Mouse (Mus musculus) forebrain, embryonic 14.5 days (tissue): ENCODE results near the gene H6pd. TPM values are rescaled to one million over a fixed set of nuclear protein-coding genes. Genes with fewer than 3 reads are reported as not detected.

ENCODE experiments used
- ATAC-seq: fragments of 200-750 bp; cut with Nextera tagmentation; 2 replicates; pipeline ENCODE4 v1.8.0; 2017; ENCODE audit warnings: mild to moderate bottlenecking, moderate library complexity
- DNase-seq: peaks from one replicate; pipeline ENCODE4 v3.0.0-alpha.2; 2015; ENCODE audit warnings: low spot score
- H3K27ac ChIP-seq: fragments of 300-500 bp; sonication (generic); 2 replicates; pipeline ENCODE4 v1.5.1; 2014; ENCODE audit warnings: low read depth, mild to moderate bottlenecking, control low read depth, low read length, moderate library complexity
- H3K27me3 ChIP-seq: fragments of 300-500 bp; sonication (generic); replicated peaks from 2 replicates; pipeline ENCODE4 v1.6.1; 2014; ENCODE audit warnings: low read length, control low read depth, mixed read lengths; ENCODE audit not compliant: control insufficient read depth, insufficient read depth
- H3K36me3 ChIP-seq: fragments of 300-500 bp; sonication (generic); 2 replicates; pipeline ENCODE4 v1.6.1; 2014; ENCODE audit warnings: low read length, control low read depth; ENCODE audit not compliant: control insufficient read depth, insufficient read depth
- H3K4me1 ChIP-seq: fragments of 300-500 bp; sonication (generic); 2 replicates; pipeline ENCODE4 v1.6.1; 2014; ENCODE audit warnings: antibody characterized with exemption, low read length, control low read depth; ENCODE audit not compliant: control insufficient read depth, insufficient read depth
- H3K4me2 ChIP-seq: fragments of 300-500 bp; sonication (generic); 2 replicates; pipeline ENCODE4 v1.6.1; 2014; ENCODE audit warnings: mild to moderate bottlenecking, control low read depth, low read length
- H3K4me3 ChIP-seq: fragments of 300-500 bp; sonication (generic); 2 replicates; pipeline ENCODE4 v1.5.1; 2014; ENCODE audit warnings: low read depth, low read length, control low read depth
- H3K9ac ChIP-seq: fragments of 300-500 bp; sonication (generic); 2 replicates; pipeline ENCODE4 v1.6.1; 2014; ENCODE audit warnings: mild to moderate bottlenecking, low read length, control low read depth, moderate library complexity
- H3K9me3 ChIP-seq: fragments of 300-500 bp; sonication (generic); replicated peaks from 2 replicates; pipeline ENCODE4 v1.6.1; 2016; ENCODE audit warnings: low read length, control low read depth, mixed read lengths; ENCODE audit not compliant: control insufficient read depth
- WGBS: fragments of 180-500 bp; shearing (Covaris S2); extraction: QIAGEN DNeasy Blood & Tissue Kit; methylation state at CpG from one replicate; pipeline ENCODE4 v1.1.7; 2014; 5-methylcytosine and 5-hydroxymethylcytosine counted together
- polyA plus RNA-seq: library from polyadenylated mRNA; unstranded; fragments of >200 nt; fragmentation: Nextera tagmentation; extraction: Ambion mirVana; gene quantifications from 2 replicates; pipeline ENCODE4 v1.2.1, GENCODE M21; 2014

H6pd gene
- polyA plus RNA-seq, 1 experiment from 2014 or later, result 1.5 TPM

DNA sequence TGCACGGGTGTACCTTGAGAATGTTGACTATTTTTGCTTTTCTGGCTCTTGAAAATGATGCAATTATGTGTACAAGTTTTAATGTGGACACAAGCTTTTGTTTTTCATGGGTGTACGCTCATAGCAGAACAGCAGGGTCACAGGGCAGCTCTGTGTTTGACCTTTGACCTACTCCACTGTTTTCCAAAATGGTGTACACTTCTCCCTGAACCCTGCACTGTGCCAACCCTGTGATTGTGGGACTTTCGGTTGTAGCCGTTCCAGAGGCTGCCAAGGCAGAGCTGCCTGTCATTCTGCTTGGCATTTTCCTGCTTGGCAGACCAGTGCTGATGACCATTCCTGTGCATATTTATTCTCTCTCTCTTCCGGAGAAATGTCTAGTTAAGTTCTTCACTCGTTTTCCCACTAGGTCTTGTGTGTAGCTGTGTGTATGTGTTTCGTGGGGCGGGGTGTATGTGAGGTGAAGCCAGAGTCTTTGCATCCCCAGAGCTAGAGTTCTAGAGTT, 4.4 kb upstream of the H6pd start:
- no peak overlapping the region for H3K27ac ChIP-seq
- no peak overlapping the region for H3K4me3 ChIP-seq
- H3K4me1 ChIP-seq, result no peaks in the 10 kb centered on the region; the same call in 1 of the 2 replicates
- no peak overlapping the region for H3K4me2 ChIP-seq
- DNase-seq, result no peak
- no peaks in the 10 kb centered on the region for H3K36me3 ChIP-seq
- H3K9ac ChIP-seq, result no peak overlapping the region
- no peak for ATAC-seq
- no peaks in the 10 kb centered on the region for H3K9me3 ChIP-seq
- WGBS, result 89% methylated on average over 8 of the region's 8 CpGs
- H3K27me3 ChIP-seq, result no peaks in the 10 kb centered on the region

DNA sequence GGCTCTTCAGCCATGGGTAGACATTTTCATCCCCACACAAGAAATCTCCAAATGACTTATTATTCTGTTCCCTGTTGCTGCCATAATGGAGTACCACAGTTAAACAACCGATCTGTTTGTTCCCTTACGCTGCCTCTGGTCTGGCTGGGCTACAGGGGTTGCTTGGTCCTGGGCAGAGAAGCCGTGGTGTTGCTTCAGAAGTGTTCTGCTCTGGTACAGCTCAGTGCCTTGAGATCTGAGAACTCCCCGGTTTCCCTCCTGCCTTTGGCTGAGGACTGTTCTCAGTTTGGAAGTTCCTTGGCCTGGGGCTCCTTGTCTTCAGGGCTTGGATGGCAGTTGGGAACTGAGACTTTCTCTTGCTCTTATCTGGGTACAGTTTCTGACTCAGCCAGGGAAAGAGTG, 3.5 kb upstream of the H6pd start:
- 79% methylated on average over 4 of the region's 4 CpGs for WGBS
- no peaks in the 10 kb centered on the region for H3K27me3 ChIP-seq
- no peak overlapping the region for H3K4me3 ChIP-seq
- no peak overlapping the region for H3K4me2 ChIP-seq
- H3K9me3 ChIP-seq, result no peaks in the 10 kb centered on the region
- peaks cover 4% of the 10 kb centered on the region for H3K4me1 ChIP-seq
- ATAC-seq (no peak), DNase-seq (no peak)
- no peak overlapping the region for H3K27ac ChIP-seq
- no peaks in the 10 kb centered on the region for H3K36me3 ChIP-seq
- no peak overlapping the region for H3K9ac ChIP-seq

DNA sequence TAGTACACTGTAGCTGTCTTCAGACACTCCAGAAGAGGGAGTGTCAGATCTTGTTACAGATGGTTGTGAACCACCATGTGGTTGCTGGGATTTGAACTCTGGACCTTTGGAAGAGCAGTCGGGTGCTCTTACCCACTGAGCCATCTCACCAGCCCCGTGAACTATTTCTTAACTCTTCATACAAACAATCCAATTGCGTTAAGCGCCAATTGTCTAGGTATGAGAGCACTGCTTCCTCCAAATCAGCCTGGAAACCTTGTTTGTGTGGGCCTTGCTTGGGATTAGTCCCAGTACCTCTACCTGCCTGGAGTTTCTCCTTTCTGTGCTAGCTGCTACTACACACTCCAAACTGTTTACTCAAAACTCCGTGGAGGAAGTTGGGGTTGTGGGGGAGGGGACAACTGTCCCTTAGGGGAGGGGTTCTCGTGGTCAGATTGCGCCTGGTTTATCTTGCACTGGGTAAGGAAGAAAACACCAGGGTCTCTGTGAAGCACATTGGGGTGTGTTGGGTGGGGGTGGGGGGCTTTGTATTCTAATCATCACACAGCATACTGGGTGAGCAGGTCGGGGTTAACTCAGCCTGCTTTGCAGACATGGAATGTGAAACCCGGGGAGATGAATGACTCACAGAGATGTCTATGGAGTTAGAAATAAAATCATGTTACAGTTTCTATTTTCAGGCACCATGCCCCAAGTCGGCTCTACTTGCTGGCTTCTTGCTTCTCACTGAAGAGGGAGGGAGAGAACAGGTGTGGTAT, 2.9 kb upstream of the H6pd start:
- no peak overlapping the region for H3K9ac ChIP-seq
- H3K4me3 ChIP-seq, result no peak overlapping the region
- no peaks in the 10 kb centered on the region for H3K36me3 ChIP-seq
- ATAC-seq (no peak), DNase-seq (no peak)
- no peak overlapping the region for H3K27ac ChIP-seq
- H3K9me3 ChIP-seq, result no peaks in the 10 kb centered on the region
- H3K27me3 ChIP-seq, result no peaks in the 10 kb centered on the region
- H3K4me1 ChIP-seq, result peaks cover 4% of the 10 kb centered on the region
- no peak overlapping the region for H3K4me2 ChIP-seq
- 62% methylated on average over 10 of the region's 10 CpGs for WGBS

DNA sequence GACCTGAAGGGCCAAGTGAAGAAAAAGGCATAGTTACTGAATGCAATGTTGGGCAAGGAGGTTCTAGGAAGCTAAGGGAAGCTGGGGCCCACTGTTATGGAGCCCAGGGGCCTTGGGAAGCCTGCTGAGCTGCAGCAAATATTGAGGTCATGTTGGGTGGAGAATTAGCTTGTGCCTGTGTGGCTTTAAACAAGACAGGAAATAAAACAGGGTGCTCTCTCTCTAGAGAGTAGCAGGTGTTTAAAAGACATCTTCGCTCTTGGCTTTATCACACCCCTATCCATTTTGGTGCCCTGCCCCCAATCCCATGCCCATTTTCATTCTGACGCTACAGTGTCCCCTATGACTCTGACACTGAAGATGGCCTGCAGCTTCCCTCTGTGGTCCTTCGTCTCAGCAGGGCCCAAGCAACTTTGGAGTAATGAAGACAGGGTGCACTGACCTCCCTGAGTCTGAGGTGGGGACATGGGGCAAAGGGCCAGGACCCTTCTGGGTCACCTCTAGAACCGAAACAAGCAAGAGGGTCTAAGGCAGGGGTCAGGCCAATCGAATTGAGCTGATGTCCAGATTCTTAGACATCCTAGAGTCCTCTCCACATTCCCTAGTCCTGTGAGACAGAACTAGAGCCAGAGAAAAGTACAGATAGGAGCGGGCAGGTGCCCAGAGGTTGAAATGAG, 1.4 kb upstream of the H6pd start:
- H3K27me3 ChIP-seq, result no peaks in the 10 kb centered on the region
- no peaks in the 10 kb centered on the region for H3K9me3 ChIP-seq
- H3K4me2 ChIP-seq, result no peak overlapping the region
- ATAC-seq (no peak), DNase-seq (no peak)
- H3K27ac ChIP-seq, result no peak overlapping the region
- WGBS, result 87% methylated on average over 6 of the region's 6 CpGs
- H3K36me3 ChIP-seq, result no peaks in the 10 kb centered on the region
- H3K9ac ChIP-seq, result no peak overlapping the region
- H3K4me1 ChIP-seq, result peaks cover 4% of the 10 kb centered on the region
- no peak overlapping the region for H3K4me3 ChIP-seq

DNA sequence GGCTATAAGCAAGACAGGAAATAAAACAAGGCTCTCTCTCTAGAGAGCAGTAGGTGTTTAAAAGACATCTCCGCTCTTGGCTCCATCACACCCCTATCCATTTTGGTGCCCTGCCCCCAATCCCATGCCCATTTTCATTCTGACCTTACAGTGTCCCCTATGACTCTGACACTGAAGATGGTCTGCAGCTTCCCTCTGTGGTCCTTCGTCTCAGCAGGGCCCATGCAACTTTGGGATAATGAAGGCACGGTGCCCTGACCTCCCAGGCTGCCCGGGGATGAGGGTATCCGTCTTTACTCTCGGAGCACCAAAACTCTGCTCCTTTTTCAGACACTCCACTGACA, 736 bp upstream of the H6pd start:
- no peaks in the 10 kb centered on the region for H3K9me3 ChIP-seq
- H3K4me1 ChIP-seq, result peaks cover 4% of the 10 kb centered on the region
- no peak for ATAC-seq
- no peaks in the 10 kb centered on the region for H3K36me3 ChIP-seq
- H3K27me3 ChIP-seq, result no peaks in the 10 kb centered on the region
- DNase-seq, result no peak
- 78% methylated on average over 6 of the region's 6 CpGs for WGBS
- no peak overlapping the region for H3K4me2 ChIP-seq
- no peak overlapping the region for H3K27ac ChIP-seq
- H3K4me3 ChIP-seq, result no peak overlapping the region
- H3K9ac ChIP-seq, result no peak overlapping the region

DNA sequence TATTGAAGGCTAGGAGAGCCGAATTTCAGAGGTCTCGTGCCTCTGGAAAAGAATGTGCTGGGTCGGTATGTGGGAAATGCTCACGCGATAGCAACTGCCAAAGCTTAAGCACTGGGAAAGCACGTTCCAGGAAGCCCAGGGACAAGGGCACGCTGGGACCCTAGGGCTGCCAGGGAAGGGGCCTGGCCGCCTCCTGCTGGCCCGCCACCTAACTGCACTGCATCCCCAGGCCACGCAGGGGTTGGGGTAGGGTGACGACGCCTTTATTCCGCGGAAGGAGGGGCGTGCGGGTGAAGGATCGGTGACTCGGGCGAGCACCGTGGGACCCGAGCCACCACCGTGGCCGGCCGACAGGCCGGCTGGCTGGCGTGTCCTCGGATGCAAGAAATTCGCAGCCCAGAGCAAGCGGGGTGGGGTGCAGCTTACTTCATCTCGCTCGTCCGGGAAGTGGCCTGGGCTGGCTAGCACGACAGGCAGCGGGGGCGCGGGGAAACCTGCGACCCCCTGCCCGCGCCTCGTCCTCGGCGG, 434 bp downstream of the H6pd start:
- Histone ChIP-seq H3K27ac (peak overlapping the region; percentile 78), H3K4me1 (peaks cover 4% of the 10 kb centered on the region), H3K4me3 (peak overlapping the region; percentile 74), H3K27me3 (no peaks in the 10 kb centered on the region), H3K4me2 (peak overlapping the region; percentile 87), H3K9me3 (no peaks in the 10 kb centered on the region), H3K36me3 (no peaks in the 10 kb centered on the region), H3K9ac (peak overlapping the region; percentile 77)
- under 1% methylated on average over 41 of the region's 42 CpGs for WGBS
- DNase-seq (peak; percentile 74), ATAC-seq (peak; percentile 89)

DNA sequence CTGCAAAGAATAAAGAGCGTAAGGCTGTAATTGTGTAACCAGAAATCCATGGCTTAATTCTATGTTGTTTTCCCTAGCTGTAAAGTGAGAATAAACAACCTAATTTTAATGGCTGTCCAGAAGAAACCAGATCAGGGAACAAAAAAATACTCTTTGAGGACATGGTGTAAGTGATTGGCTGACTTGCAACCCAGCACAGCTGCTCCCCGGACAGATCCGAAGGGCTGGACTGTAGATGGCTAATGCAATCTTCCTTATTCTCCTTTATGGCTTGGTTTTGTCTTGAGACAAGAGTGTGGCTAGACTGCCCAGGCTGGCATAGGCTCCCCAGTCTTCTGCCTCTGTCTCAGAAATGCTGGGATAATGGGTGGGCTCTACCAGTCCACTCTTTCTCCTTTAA, 1.4 kb downstream of the H6pd start:
- 96% methylated on average over 3 of the region's 3 CpGs for WGBS
- no peaks in the 10 kb centered on the region for H3K9me3 ChIP-seq
- no peaks in the 10 kb centered on the region for H3K27me3 ChIP-seq
- no peak overlapping the region for H3K27ac ChIP-seq
- no peak for DNase-seq
- H3K9ac ChIP-seq, result no peak overlapping the region
- peaks cover 4% of the 10 kb centered on the region for H3K4me1 ChIP-seq
- no peaks in the 10 kb centered on the region for H3K36me3 ChIP-seq
- H3K4me2 ChIP-seq, result no peak overlapping the region
- no peak for ATAC-seq
- no peak overlapping the region for H3K4me3 ChIP-seq

DNA sequence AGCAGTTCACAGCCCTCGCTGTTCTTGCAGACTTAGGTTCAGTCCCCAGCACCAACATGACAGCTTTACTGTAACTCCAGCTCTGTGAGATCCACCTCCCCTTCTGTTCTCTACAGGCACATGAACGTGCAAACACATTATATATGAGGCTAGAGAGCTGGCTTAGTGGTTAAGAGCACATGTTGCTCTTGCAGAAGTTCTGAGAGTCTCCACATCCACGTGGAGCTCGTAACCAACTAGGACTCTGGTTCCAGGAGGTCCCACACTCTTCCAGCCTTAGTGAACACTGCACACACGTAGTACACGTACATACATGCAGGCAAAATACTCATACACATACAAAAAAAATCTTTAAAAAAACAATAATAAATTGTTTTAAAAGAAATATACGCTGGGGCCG, 1.8 kb downstream of the H6pd start:
- Histone ChIP-seq H3K9me3 (no peaks in the 10 kb centered on the region), H3K4me3 (no peak overlapping the region), H3K9ac (no peak overlapping the region), H3K27ac (no peak overlapping the region), H3K4me1 (peaks cover 4% of the 10 kb centered on the region), H3K4me2 (no peak overlapping the region), H3K27me3 (no peaks in the 10 kb centered on the region), H3K36me3 (no peaks in the 10 kb centered on the region)
- no peak for DNase-seq
- no peak for ATAC-seq
- WGBS, result 86% methylated on average over 8 of the region's 8 CpGs
